Mouse (Mus musculus) G1E (cell line): Measurements from ENCODE around the gene Tacc2.

ENCODE experiments used
- CTCF ChIP-seq: IDR thresholded peaks from 2 replicates; pipeline ENCODE4 v1.5.1; 2012; ENCODE audit warnings: low read depth, low read length, inconsistent platforms, mixed read lengths
- GATA1 ChIP-seq: IDR thresholded peaks from 2 replicates; pipeline ENCODE4 v1.6.1; 2012; ENCODE audit warnings: borderline replicate concordance, low read length, inconsistent platforms, mixed read lengths

GRCm38 (mm10) chr7:130545893-130546292 is 31.3 kb upstream of the Tacc2 start:
- TF ChIP-seq GATA1 (no peak), CTCF (no peak)
